Mouse (Mus musculus) liver, embryonic 11.5 days (tissue): ENCODE measurements around the gene Ehd4. TPM values are rescaled to one million over a fixed set of nuclear protein-coding genes. Genes with fewer than 3 reads are reported as not detected.
A peak's percentile ranks its signal among the peaks of the same experiment; 100 is the strongest.

Source experiments
- ATAC-seq: fragments of 200-750 bp; cut with Nextera tagmentation; replicated peaks from 2 replicates; pipeline ENCODE4 v1.8.0; 2017; ENCODE audit warnings: moderate number of reproducible peaks, mild to moderate bottlenecking, moderate TSS enrichment, moderate library complexity; ENCODE audit not compliant: low FRiP score
- DNase-seq: peaks from one replicate; pipeline ENCODE4 v3.0.0-alpha.2; 2017; ENCODE audit warnings: low spot score
- H3K27ac ChIP-seq: fragments of 300-500 bp; sonication (generic); 2 replicates; pipeline ENCODE4 v1.5.1; 2014; ENCODE audit warnings: mild to moderate bottlenecking, low read depth, low read length, control low read depth
- H3K27me3 ChIP-seq: fragments of 300-500 bp; sonication (generic); replicated peaks from 2 replicates; pipeline ENCODE4 v1.6.1; 2014; ENCODE audit warnings: low read length, mixed read lengths; ENCODE audit not compliant: control insufficient read depth, insufficient read depth
- H3K36me3 ChIP-seq: fragments of 300-500 bp; sonication (generic); 2 replicates; pipeline ENCODE4 v1.6.1; 2014; ENCODE audit warnings: mild to moderate bottlenecking, low read length, moderate library complexity, mixed read lengths; ENCODE audit not compliant: control insufficient read depth, insufficient read depth
- H3K4me1 ChIP-seq: fragments of 300-500 bp; sonication (generic); replicated peaks from 2 replicates; pipeline ENCODE4 v1.6.1; 2014; ENCODE audit warnings: low read length, mixed read lengths; ENCODE audit not compliant: control insufficient read depth, insufficient read depth
- H3K4me2 ChIP-seq: fragments of 300-500 bp; sonication (generic); 2 replicates; pipeline ENCODE4 v1.6.1; 2014; ENCODE audit warnings: mild to moderate bottlenecking, control low read depth, moderate library complexity
- H3K4me3 ChIP-seq: fragments of 300-500 bp; sonication (generic); 2 replicates; pipeline ENCODE4 v1.5.1; 2014; ENCODE audit warnings: low read depth, low read length, control low read depth
- H3K9ac ChIP-seq: fragments of 300-500 bp; sonication (generic); 2 replicates; pipeline ENCODE4 v1.6.1; 2014; ENCODE audit warnings: low read depth, low read length, control low read depth
- H3K9me3 ChIP-seq: fragments of 300-500 bp; sonication (generic); 2 replicates; pipeline ENCODE4 v1.6.1; 2016; ENCODE audit warnings: low read length, inconsistent platforms, mixed read lengths; ENCODE audit not compliant: control insufficient read depth
- WGBS: fragments of 180-500 bp; shearing (Covaris S2); extraction: QIAGEN DNeasy Blood & Tissue Kit; methylation state at CpG from one replicate; pipeline ENCODE4 v1.1.7; 2014; 5-methylcytosine and 5-hydroxymethylcytosine counted together
- polyA plus RNA-seq: library from polyadenylated mRNA; unstranded; fragments of >200 nt; fragmentation: Nextera tagmentation; extraction: Ambion mirVana; gene quantifications from 2 replicates; pipeline ENCODE4 v1.2.1, GENCODE M21; 2014

Ehd4 gene
- polyA plus RNA-seq, result 24.1 and 26.7 TPM in 2 replicates

- Histone ChIP-seq H3K9me3 (no peaks in the 10 kb centered on the region), H3K4me2 (peak within 1 kb of the TSS; percentile 85), H3K27me3 (no peaks in the 10 kb centered on the region), H3K4me3 (peak within 1 kb of the TSS; percentile 70), H3K9ac (peak within 1 kb of the TSS; percentile 81), H3K27ac (peak within 1 kb of the TSS; percentile 54), H3K4me1 (peaks cover 12% of the 10 kb centered on the region), H3K36me3 (no peaks in the 10 kb centered on the region)
- under 1% methylated on average over 48 of the region's 53 CpGs for WGBS
- peak; percentile 97 for DNase-seq
- ATAC-seq, result peak; percentile 100
Measured at GRCm38 (mm10) chr2:120154361-120154894, at the start of gene Ehd4. TSS of gene Ehd4 (minus strand) at chr2:120154606.

- Histone ChIP-seq H3K4me3 (no peak overlapping the region), H3K36me3 (no peaks in the 10 kb centered on the region)
Measured at GRCm38 (mm10) chr2:120203742-120204141, 49.3 kb upstream of the Ehd4 start.

DNA sequence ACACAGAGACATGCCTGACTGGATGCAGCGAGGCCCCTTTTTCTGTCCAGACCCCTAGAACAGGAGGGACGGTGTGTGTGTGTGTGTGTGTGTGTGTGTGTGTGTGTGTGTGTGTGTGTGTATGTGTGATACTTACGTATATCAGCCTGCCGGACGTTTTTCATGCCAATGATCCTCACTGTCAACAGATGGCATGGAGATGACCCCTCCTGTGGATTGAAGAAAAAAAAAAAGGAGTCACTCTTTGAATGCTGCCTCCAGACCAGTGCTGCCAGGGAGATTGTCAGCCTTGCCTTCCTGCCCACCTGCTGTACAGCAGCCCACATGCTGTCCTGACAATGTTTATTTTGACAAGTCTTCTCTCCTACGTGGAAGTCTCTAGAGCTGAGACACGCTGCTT is 45.7 kb upstream of the Ehd4 start:
- no peaks in the 10 kb centered on the region for H3K4me1 ChIP-seq
- no peak overlapping the region for H3K27ac ChIP-seq
- no peaks in the 10 kb centered on the region for H3K36me3 ChIP-seq
- H3K9ac ChIP-seq, result no peak overlapping the region
- 74% methylated on average over 7 of the region's 7 CpGs for WGBS
- no peak overlapping the region for H3K4me3 ChIP-seq
- no peaks in the 10 kb centered on the region for H3K27me3 ChIP-seq
- ATAC-seq, result no peak
- H3K4me2 ChIP-seq, result no peak overlapping the region
- no peaks in the 10 kb centered on the region for H3K9me3 ChIP-seq
- DNase-seq, result no peak

More at GRCm38 (mm10) chr2:120203742-120204141, 49.3 kb upstream of the Ehd4 start:
- H3K9ac ChIP-seq, result no peak overlapping the region
- ATAC-seq (no peak), DNase-seq (no peak)
- H3K4me2 ChIP-seq, result no peak overlapping the region
- no peaks in the 10 kb centered on the region for H3K27me3 ChIP-seq
- H3K27ac ChIP-seq, result no peak overlapping the region
- WGBS, result 61% methylated on average over 3 of the region's 3 CpGs
- H3K9me3 ChIP-seq, result no peaks in the 10 kb centered on the region
- no peaks in the 10 kb centered on the region for H3K4me1 ChIP-seq

DNA sequence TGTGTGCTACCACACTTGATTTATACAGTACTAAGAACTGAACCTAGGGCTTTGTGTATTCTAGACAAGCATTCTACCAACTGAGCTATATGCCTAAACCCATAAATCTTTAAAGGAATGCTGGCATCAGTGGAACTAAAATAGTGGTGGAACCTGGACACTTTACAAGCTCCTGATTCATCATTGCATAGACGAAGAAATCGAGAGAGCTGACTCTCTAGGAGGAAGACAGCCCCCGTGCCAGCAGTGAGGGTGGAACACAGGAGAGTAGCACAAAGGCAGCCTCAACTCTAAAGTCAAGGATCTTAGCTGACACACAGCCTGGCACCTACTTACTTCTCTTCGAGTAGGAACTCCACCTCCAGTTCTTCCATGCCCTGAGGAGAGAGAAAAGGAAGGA is 33.8 kb upstream of the Ehd4 start:
- no peak for DNase-seq
- H3K4me1 ChIP-seq, result no peaks in the 10 kb centered on the region
- ATAC-seq, result no peak
- no peak overlapping the region for H3K4me2 ChIP-seq
- 78% methylated on average over 4 of the region's 4 CpGs for WGBS
- H3K4me3 ChIP-seq, result no peak overlapping the region
- H3K27me3 ChIP-seq, result no peaks in the 10 kb centered on the region
- no peaks in the 10 kb centered on the region for H3K36me3 ChIP-seq
- H3K9ac ChIP-seq, result no peak overlapping the region
- no peaks in the 10 kb centered on the region for H3K9me3 ChIP-seq
- H3K27ac ChIP-seq, result no peak overlapping the region

GRCm38 (mm10) chr2:120187583-120187982 is 33.2 kb upstream of the Ehd4 start:
- no peaks in the 10 kb centered on the region for H3K27me3 ChIP-seq
- no peak for ATAC-seq
- 89% methylated on average over 1 of the region's 1 CpGs for WGBS

GRCm38 (mm10) chr2:120185527-120186276 is 31.3 kb upstream of the Ehd4 start:
- no peaks in the 10 kb centered on the region for H3K27me3 ChIP-seq
- no peaks in the 10 kb centered on the region for H3K4me1 ChIP-seq
- 69% methylated on average over 6 of the region's 6 CpGs for WGBS
- ATAC-seq (no peak), DNase-seq (no peak)
- H3K4me2 ChIP-seq, result no peak overlapping the region
- no peaks in the 10 kb centered on the region for H3K36me3 ChIP-seq
- no peak overlapping the region for H3K9ac ChIP-seq
- no peaks in the 10 kb centered on the region for H3K9me3 ChIP-seq
- no peak overlapping the region for H3K4me3 ChIP-seq
- H3K27ac ChIP-seq, result no peak overlapping the region

More at GRCm38 (mm10) chr2:120187583-120187982, 33.2 kb upstream of the Ehd4 start:
- Histone ChIP-seq H3K4me2 (no peak overlapping the region), H3K4me1 (no peaks in the 10 kb centered on the region), H3K36me3 (no peaks in the 10 kb centered on the region), H3K27ac (no peak overlapping the region), H3K9ac (no peak overlapping the region), H3K9me3 (no peaks in the 10 kb centered on the region), H3K4me3 (no peak overlapping the region)
- DNase-seq, result no peak

DNA sequence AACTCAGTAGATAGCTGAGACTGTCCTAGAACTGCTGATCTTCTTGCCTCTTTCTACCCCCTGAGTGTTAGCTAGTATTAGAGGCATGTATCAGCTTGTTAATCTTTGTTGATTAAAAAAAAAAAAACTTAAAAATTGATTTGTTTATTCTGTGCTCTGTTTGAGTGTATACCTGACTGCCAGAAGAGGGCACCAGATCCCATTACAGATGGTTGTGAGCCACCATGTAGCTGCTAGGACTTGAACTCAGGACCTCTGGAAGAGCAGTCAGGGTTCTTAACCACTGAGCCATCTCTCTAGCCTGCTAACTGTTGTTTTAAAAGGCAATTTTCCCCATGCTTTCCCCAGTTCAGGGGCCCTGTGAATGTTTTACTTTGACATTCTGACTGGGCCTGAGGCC is 24.5 kb upstream of the Ehd4 start:
- H3K9me3 ChIP-seq, result no peaks in the 10 kb centered on the region
- H3K9ac ChIP-seq, result no peak overlapping the region
- no peak overlapping the region for H3K4me3 ChIP-seq
- H3K4me2 ChIP-seq, result no peak overlapping the region
- ATAC-seq, result no peak
- H3K36me3 ChIP-seq, result no peaks in the 10 kb centered on the region
- H3K27me3 ChIP-seq, result no peaks in the 10 kb centered on the region
- H3K4me1 ChIP-seq, result no peaks in the 10 kb centered on the region
- no peak for DNase-seq
- H3K27ac ChIP-seq, result no peak overlapping the region

DNA sequence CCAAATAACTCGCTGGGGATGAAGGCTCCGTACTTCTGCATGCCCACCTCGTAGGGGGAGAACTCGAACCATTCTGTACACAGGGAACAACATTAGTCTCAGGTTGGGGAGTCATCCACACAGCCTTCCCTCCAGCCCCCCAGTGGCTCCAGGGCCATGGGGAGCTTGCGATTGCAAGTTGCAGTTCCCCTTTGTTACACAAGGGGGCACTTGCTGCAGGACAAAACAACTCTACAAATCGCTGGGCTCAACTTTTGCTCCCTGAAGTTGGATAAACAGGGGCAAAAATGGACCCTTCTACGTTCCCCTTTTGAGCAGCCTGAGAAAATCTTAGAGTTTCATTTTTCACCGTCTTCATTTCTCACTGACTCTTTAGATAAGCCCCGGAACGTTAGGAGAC is 19.3 kb upstream of the Ehd4 start:
- peak; percentile 48 for DNase-seq
- Histone ChIP-seq H3K4me3 (no peak overlapping the region), H3K4me2 (peak overlapping the region; percentile 29), H3K9me3 (no peaks in the 10 kb centered on the region), H3K36me3 (no peaks in the 10 kb centered on the region), H3K27me3 (no peaks in the 10 kb centered on the region), H3K4me1 (no peaks in the 10 kb centered on the region), H3K9ac (no peak overlapping the region), H3K27ac (no peak overlapping the region)
- ATAC-seq, result no peak
- 20% methylated on average over 10 of the region's 10 CpGs for WGBS

GRCm38 (mm10) chr2:120171362-120171761 is 17.0 kb upstream of the Ehd4 start:
- Histone ChIP-seq H3K36me3 (no peaks in the 10 kb centered on the region), H3K27ac (no peak overlapping the region), H3K4me1 (no peaks in the 10 kb centered on the region), H3K27me3 (no peaks in the 10 kb centered on the region), H3K9me3 (no peaks in the 10 kb centered on the region), H3K9ac (no peak overlapping the region), H3K4me3 (no peak overlapping the region), H3K4me2 (no peak overlapping the region)
- DNase-seq (no peak), ATAC-seq (no peak; the same call in 1 of the 2 replicates)
- WGBS, result 73% methylated on average over 7 of the region's 7 CpGs
